Mouse (Mus musculus): ENCODE results near the gene Fgf8. TPM values are rescaled to one million over a fixed set of nuclear protein-coding genes. Genes with fewer than 3 reads are reported as not detected.

The Fgf8 gene
- polyA plus RNA-seq, 1 experiment, result 0.21 TPM

- H3K27ac ChIP-seq (ENCODE audit: insufficient read depth, low read length), result no peak overlapping the region
- no peaks in the 10 kb centered on the region for H3K36me3 ChIP-seq (ENCODE audit: control insufficient read depth, insufficient read depth, low read length)
- DNase-seq (ENCODE audit: low read depth in 1 of 2, low spot score in 2 of 2), result no peak
- H3K4me3 ChIP-seq (ENCODE audit: extremely low read depth, insufficient read depth, insufficient read length), result no peak overlapping the region
- H3K27me3 ChIP-seq (ENCODE audit: control insufficient read depth, insufficient read depth, low read length), result peaks cover 22% of the 10 kb centered on the region
- H3K4me1 ChIP-seq (ENCODE audit: control insufficient read depth, insufficient read depth, insufficient read length), result peaks cover 5% of the 10 kb centered on the region
- WGBS, result 20% methylated on average over 20 of the region's 44 CpGs
- TF ChIP-seq CTCF (IDR thresholded peaks at IDR 0.05; ENCODE audit: extremely low read depth, insufficient read depth, insufficient read length, insufficient replicate concordance) (no peak), POLR2A (IDR thresholded peaks at IDR 0.05; ENCODE audit: low read depth, low read length) (no peak)
These were observed 365 bp upstream of the Fgf8 start for GRCm38 (mm10) chr19:45742984-45743575.

- Histone ChIP-seq H3K36me3 (ENCODE audit: control insufficient read depth, insufficient read depth, low read length) (no peaks in the 10 kb centered on the region), H3K4me3 (ENCODE audit: extremely low read depth, insufficient read depth, insufficient read length) (no peak overlapping the region), H3K27me3 (ENCODE audit: control insufficient read depth, insufficient read depth, low read length) (peaks cover 31% of the 10 kb centered on the region), H3K27ac (ENCODE audit: insufficient read depth, low read length) (no peak overlapping the region), H3K4me1 (ENCODE audit: control insufficient read depth, insufficient read depth, insufficient read length) (peaks cover 10% of the 10 kb centered on the region)
- no peak for TF ChIP-seq POLR2A (IDR thresholded peaks at IDR 0.05; ENCODE audit: low read depth, low read length)
- TF ChIP-seq CTCF (IDR thresholded peaks at IDR 0.05; ENCODE audit: extremely low read depth, insufficient read depth, insufficient read length, insufficient replicate concordance), result no peak
- 12% methylated on average over 45 of the region's 45 CpGs for WGBS
- DNase-seq (ENCODE audit: low read depth in 1 of 2, low spot score in 2 of 2), result no peak
These were observed 1.1 kb downstream of the Fgf8 start for GRCm38 (mm10) chr19:45741431-45742217.

GRCm38 (mm10) chr19:45740817-45741216, 1.9 kb downstream of the Fgf8 start:
- DNase-seq (ENCODE audit: low read depth in 1 of 2, low spot score in 2 of 2), result no peak
- WGBS, result 51% methylated on average over 7 of the region's 7 CpGs
- no peak overlapping the region for H3K4me3 ChIP-seq (ENCODE audit: extremely low read depth, insufficient read depth, insufficient read length)
- H3K36me3 ChIP-seq (ENCODE audit: control insufficient read depth, insufficient read depth, low read length), result no peaks in the 10 kb centered on the region
- no peak overlapping the region for H3K27ac ChIP-seq (ENCODE audit: insufficient read depth, low read length)
- TF ChIP-seq POLR2A (IDR thresholded peaks at IDR 0.05; ENCODE audit: low read depth, low read length) (no peak), CTCF (IDR thresholded peaks at IDR 0.05; ENCODE audit: extremely low read depth, insufficient read depth, insufficient read length, insufficient replicate concordance) (no peak)
- peaks cover 31% of the 10 kb centered on the region for H3K27me3 ChIP-seq (ENCODE audit: control insufficient read depth, insufficient read depth, low read length)
- peaks cover 7% of the 10 kb centered on the region; the same call in 1 of the 2 replicates for H3K4me1 ChIP-seq (ENCODE audit: control insufficient read depth, insufficient read depth, insufficient read length)

- 35% methylated on average over 13 of the region's 13 CpGs for WGBS
These were observed 2.5 kb downstream of the Fgf8 start for GRCm38 (mm10) chr19:45740233-45740632.

GRCm38 (mm10) chr19:45738521-45738920, 4.2 kb downstream of the Fgf8 start:
- Histone ChIP-seq H3K27me3 (ENCODE audit: control insufficient read depth, insufficient read depth, low read length) (peaks cover 29% of the 10 kb centered on the region), H3K4me1 (ENCODE audit: control insufficient read depth, insufficient read depth, insufficient read length) (peaks cover 7% of the 10 kb centered on the region; the same call in 1 of the 2 replicates), H3K27ac (ENCODE audit: insufficient read depth, low read length) (no peak overlapping the region), H3K36me3 (ENCODE audit: control insufficient read depth, insufficient read depth, low read length) (no peaks in the 10 kb centered on the region), H3K4me3 (ENCODE audit: extremely low read depth, insufficient read depth, insufficient read length) (no peak overlapping the region)
- no peak for TF ChIP-seq CTCF (IDR thresholded peaks at IDR 0.05; ENCODE audit: extremely low read depth, insufficient read depth, insufficient read length, insufficient replicate concordance)
- no peak for TF ChIP-seq POLR2A (IDR thresholded peaks at IDR 0.05; ENCODE audit: low read depth, low read length)
- DNase-seq (ENCODE audit: low read depth in 1 of 2, low spot score in 2 of 2), result no peak
- 88% methylated on average over 5 of the region's 5 CpGs for WGBS

More at GRCm38 (mm10) chr19:45740233-45740632, 2.5 kb downstream of the Fgf8 start:
- no peaks in the 10 kb centered on the region for H3K36me3 ChIP-seq (ENCODE audit: control insufficient read depth, insufficient read depth, low read length)
- DNase-seq (ENCODE audit: low read depth in 1 of 2, low spot score in 2 of 2), result no peak
- H3K4me3 ChIP-seq (ENCODE audit: extremely low read depth, insufficient read depth, insufficient read length), result no peak overlapping the region
- TF ChIP-seq POLR2A (IDR thresholded peaks at IDR 0.05; ENCODE audit: low read depth, low read length), result no peak
- TF ChIP-seq CTCF (IDR thresholded peaks at IDR 0.05; ENCODE audit: extremely low read depth, insufficient read depth, insufficient read length, insufficient replicate concordance), result no peak
- H3K27me3 ChIP-seq (ENCODE audit: control insufficient read depth, insufficient read depth, low read length), result peaks cover 31% of the 10 kb centered on the region
- no peak overlapping the region for H3K27ac ChIP-seq (ENCODE audit: insufficient read depth, low read length)
- H3K4me1 ChIP-seq (ENCODE audit: control insufficient read depth, insufficient read depth, insufficient read length), result peaks cover 7% of the 10 kb centered on the region; the same call in 1 of the 2 replicates

GRCm38 (mm10) chr19:45737846-45738484, 4.8 kb downstream of the Fgf8 start:
- peaks cover 24% of the 10 kb centered on the region for H3K27me3 ChIP-seq (ENCODE audit: control insufficient read depth, insufficient read depth, low read length)
- H3K36me3 ChIP-seq (ENCODE audit: control insufficient read depth, insufficient read depth, low read length), result no peaks in the 10 kb centered on the region
- 93% methylated on average over 10 of the region's 10 CpGs for WGBS
- no peak for DNase-seq (ENCODE audit: low read depth in 1 of 2, low spot score in 2 of 2)
- H3K4me1 ChIP-seq (ENCODE audit: control insufficient read depth, insufficient read depth, insufficient read length), result peaks cover 7% of the 10 kb centered on the region; the same call in 1 of the 2 replicates
- no peak overlapping the region for H3K4me3 ChIP-seq (ENCODE audit: extremely low read depth, insufficient read depth, insufficient read length)
- no peak overlapping the region for H3K27ac ChIP-seq (ENCODE audit: insufficient read depth, low read length)
- TF ChIP-seq POLR2A (IDR thresholded peaks at IDR 0.05; ENCODE audit: low read depth, low read length) (no peak), CTCF (IDR thresholded peaks at IDR 0.05; ENCODE audit: extremely low read depth, insufficient read depth, insufficient read length, insufficient replicate concordance) (no peak)
